Mouse (Mus musculus): ENCODE measurements around the gene Fam206a.

The Fam206a gene

DNA sequence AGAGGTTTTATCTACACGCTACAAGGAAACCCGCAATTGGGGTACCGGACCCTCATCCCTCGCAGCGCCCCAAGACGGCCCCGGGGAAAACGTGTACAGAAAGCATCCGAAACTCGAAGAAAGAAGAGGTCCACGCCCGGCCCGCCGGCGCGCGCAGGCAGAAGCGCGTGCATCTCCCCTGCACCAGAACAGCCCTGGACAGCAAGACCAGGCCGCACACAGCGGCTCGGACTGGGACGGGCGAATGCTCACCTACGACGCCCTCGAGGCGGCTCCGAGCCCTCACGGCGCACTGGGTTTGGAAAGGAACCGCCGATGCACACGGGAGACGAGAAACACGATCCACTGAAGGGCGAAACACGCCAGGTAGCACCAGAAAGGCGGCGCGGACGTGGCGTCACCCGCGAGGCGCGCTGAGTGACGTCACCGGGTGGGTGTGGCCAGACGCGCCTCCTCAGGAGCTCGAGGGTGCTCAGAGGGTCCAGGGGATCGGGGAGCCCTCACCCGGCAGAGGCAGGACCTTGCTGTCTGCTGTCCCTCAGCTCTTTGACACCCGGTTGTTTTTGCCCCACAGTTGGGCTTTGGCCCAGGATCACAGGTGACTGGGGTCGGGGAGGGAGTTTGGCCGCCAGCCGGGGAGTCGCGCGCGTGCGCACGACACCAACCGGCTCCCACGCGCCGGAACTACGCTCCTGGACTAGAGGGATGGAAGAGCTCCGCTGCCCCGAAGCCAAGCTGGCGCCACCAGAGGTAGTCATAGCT lies at the start of gene Fam206a, which contains the start of gene Elp1:
Gene Fam206a, plus strand, starts transcription at position 439 of the 762 bp plus-strand sequence.
Gene Elp1, minus strand, starts transcription at position 425 of the 762 bp plus-strand sequence.
- DNase-seq (ENCODE audit: low read depth, low spot score) = peak; percentile 92

DNA sequence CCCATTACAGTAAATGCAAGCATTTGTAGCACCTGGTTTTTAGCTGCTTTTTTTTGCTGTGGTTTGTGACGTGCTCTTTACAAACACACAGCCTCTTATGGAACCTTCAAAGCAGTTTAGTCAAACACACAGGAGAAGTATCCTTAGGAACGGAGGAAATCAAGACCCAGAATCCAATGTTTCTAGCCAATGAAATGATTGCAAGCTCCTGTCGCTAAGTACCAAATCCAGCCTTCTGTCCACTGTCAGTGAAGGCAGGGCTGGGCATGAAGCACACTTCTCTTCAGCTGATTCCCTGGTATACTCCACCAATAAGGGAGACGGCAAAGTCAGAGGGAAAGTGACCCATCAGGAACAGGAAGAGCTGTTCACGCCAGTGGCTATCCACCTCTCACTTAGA lies 46.1 kb upstream of the Fam206a start:
- DNase-seq (ENCODE audit: low read depth, low spot score) = no peak

DNA sequence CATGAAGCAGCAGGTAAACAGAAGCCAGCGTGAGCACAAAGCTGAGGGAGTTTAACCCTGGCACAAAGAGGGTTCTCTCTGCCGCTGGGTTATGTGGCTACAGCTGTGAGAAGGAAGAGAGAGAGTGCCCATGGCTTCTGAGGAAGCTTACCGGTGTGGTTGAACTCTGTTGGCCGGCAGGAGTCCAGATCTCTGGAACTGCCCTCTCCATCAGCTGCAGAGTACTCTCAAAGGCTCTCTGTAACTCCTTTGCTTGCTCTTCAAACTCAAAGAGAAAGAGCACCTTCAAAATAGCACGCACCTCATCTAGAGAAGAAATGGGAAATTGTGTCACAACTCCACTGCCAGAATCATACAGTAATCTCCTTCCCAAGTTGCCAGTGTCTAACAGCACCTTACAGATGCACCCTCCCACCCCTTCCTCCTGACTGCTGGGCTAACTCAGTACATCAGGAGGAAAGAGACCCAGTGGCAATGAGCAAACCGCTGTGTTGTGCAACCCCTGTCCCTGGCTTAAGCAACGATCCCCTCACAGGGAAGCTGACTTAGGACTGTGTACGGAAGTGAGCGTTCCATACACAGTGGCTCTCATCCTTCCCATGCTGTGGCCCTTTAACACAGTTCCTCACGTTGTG lies 45.1 kb upstream of the Fam206a start:
- no peak for DNase-seq (ENCODE audit: low read depth, low spot score)

DNA sequence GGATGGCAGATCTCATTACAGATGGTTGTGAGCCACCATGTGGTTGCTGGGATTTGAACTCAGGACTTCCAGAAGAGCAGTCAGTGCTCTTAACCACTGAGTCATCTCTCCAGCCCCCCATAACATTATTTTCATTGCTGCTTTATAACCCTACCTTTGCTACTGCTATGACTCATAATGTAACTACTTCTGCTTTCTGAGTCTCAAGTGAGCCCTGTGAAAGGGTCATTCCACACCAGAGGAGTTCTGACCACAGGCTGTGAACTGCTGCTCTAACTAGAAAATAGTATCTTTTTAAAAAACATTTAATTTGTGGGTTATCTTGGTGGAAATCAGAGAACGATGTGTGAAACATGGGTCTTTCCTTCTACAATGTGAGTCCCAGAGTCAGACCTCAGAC lies 44.5 kb upstream of the Fam206a start:
- no peak for DNase-seq (ENCODE audit: low read depth, low spot score)

DNA sequence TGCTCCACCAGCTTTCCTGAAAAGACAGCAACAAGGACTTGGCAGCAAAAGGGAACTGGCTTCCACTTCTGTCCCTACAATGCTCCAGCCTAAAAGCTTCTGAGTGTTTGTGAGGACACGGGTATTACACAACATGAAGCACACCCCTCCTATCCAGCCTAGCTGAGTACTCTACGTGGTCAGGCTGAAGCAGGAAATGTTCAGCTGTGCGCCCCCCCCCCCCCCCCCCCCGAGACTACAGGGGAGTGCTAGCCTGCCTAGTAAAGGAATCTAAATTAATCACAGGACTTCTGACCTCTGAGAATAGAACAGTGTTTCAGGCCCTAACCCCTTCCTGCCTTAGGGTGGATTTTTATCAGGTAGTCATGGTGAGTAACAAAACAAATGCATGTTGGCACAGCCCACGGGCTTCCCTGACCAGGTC lies 34.3 kb upstream of the Fam206a start:
- DNase-seq (ENCODE audit: low read depth, low spot score) = no peak

DNA sequence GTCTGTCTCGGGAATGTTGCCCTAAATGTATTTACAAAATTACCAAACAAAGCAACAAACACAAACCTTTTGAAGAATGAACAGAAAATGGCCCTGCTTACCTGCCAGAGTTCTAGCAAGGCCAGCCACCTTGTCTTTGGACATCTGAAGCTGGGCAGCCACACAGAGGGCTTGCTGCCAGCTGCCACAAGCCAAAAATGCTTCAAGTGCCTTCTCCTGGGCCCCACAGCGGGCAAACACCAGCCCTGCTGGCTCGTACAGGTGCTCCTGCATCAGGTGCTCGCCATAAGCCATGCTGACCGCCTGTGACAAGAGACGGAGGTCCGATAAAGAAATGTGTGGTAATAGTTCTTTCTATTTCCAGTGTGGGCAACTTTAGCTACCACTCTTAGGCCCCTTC lies 33.2 kb upstream of the Fam206a start:
- no peak for DNase-seq (ENCODE audit: low read depth, low spot score)

DNA sequence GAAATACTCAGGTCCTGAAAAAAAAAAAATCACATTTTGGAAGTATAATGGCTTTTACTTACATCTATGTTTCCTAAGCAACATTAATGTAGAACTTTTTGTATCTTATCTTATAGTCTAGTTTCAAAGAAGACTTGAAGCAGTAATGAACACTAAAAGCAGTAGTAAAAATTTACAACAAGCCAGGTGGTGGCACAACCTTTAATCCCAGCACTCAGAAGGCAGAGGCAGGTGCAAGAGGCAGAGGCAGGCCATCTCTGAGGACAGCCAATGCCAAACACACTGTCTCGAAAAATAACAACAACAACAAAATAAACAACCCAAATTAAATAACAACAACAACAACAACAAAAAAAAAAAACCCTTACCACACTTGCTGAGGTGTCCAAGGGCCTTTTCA lies 31.1 kb upstream of the Fam206a start:
- no peak for DNase-seq (ENCODE audit: low read depth, low spot score)

DNA sequence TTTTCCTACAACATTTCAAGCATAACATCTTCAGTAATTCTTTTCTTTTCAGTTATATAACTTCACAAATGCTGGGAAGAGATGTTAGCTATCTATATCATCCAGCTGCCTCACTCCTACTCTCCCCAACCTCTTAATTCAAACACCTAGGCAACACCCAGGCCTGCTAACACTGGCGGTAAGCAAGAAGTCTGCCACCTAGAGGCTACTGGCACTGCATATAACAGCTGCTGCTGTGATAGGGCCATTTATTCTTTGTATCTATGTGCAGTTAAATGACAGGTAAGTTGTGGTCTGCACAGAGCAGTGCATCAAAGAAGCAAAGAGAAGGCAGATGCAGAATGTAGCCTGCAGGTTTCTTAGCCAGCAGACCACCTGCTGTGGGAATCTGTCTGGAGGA lies 10.8 kb upstream of the Fam206a start:
- DNase-seq (ENCODE audit: low read depth, low spot score) = no peak

DNA sequence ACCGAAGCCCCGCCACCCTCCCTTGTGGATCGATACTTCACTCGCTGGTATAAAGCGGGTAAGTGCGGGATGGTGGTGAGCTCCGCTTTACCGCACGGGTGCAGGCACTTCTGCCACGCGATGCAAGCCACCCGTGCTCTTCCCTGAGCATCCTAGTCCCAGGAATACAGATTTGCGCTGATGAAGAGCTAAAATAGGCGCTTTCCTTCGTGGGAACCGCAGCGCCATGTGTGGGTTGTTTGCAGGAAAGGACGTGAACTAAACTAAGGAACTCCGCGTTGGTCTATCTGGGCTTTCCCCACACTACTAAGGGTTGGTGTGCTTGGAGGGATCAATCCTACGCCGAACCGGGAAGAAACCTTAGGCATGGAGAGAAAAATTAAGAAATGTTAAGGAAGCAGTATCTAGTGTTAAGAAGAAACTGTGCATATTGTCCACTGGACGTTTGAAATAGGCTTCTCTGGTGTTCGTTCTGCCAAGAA lies 565 bp downstream of the Fam206a start:
- DNase-seq (ENCODE audit: low read depth, low spot score) = no peak

DNA sequence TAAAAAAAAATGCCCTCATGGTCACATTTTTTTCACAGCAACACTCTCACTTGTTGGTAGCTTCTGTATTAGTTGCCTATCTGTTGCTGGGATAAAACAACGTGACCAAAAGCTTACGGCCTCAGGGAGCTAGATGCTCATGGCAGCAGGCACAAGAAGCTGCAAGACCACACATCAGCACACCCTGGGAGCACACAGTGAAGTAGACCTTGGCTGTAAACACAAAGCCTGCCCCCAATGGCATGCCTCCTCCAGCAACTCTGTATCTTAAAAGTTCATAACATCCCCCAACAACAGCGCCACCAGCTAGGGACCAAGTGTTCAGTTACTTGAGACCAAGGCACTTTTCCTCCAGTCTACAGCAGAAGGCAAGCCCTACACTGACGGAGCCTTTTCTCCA lies 6.9 kb downstream of the Fam206a start:
- DNase-seq (ENCODE audit: low read depth, low spot score) = no peak

DNA sequence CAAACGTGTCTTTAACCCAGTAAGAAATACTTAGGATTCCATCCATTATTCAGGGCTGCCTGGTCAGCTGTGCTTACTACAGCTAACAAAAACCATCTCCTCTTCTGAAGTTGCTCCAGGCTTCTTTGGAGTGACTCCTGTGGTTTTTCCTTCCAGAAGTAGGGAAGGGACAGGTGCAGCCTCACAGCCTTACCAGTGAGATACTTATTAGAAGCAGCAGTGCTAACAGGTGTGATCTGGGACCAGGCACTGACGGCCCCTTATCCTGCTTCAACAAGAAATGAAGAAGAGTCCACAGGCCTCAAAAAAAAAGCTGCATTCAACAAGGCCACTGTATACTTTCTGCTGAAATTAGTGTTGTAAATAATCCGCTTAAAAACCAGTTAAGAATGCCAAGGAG lies 9.5 kb downstream of the Fam206a start:
- DNase-seq (ENCODE audit: low read depth, low spot score) = no peak

DNA sequence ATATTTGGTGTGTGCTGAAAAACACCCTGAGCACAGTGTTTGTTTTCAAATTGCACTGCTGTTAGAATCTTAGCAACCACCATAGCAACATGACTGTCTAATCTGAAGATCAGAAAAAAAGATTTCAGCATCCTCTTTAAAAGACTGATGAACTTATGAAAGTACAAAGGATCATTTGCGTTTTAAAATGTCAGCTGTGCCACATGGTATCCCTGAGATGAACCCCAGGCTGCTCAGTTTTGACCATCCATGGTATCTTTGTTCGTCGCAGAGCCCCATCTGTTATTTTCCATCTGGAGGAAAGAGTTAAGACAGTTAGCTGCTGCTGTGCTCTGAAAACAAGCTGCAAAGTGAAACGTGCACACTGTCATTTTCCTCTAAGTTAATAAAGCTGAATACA lies 10.0 kb downstream of the Fam206a start:
- DNase-seq (ENCODE audit: low read depth, low spot score) = no peak

DNA sequence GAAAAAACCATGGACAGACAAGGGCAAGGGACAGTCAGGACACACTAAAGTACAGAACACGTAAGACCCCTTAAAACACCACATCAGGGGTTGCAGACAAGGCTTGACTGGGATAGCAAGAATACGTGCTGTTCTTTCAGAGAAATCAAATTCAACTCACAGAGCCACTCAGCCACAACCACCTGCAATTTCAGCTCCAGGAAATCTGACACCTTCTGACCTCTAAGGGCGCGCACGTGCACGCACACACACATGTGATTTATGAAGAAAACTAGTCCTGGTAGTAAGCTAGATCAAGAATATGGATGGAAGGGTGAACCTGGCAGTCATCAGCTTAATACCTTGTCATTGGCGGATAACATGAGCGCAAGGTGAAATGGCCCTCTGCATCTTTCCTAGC lies 13.0 kb downstream of the Fam206a start:
- peak; percentile 55 for DNase-seq (ENCODE audit: low read depth, low spot score)

DNA sequence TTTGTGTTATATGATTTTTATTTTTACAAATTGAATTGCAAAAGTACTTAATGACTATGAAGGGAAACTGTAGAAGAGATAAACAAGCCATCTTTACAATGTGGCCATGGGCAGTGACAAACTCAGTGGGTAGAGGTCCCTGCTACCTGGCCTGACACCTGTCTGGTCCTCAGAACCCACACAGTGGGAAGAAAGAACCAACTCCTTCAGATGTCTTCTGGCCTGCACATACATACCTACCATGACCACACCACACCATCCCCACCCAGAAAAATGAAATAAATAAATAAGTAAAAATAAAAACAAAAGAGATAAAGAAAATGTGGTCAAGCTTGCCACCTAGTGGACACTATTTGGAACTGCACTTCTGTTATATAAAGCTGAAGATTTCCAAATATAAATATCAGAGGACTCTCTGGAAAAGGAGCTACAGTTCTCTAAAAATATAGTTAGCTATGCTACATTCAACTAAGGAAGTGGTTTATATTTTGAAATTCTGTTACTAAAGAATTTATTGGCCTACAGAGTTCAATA lies 17.9 kb downstream of the Fam206a start:
- no peak for DNase-seq (ENCODE audit: low read depth, low spot score)

DNA sequence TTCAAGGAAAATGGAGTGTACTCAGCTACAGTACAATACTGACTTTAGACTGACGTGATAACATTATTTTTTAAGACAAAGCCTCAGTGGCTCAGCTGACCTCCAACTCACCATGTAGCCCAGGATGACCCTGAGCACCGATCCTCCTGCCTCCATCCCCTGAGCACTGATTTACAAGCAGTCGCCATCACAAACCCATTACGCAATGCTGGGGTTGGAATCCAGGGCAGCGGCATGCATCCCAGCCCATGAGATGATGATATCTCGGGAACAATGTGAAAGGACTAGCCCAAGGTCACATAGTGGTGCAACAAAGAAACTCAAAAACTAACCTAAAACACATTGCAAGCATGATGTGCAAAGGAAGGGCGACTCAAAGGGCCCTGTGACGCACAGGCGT lies 22.1 kb downstream of the Fam206a start:
- DNase-seq (ENCODE audit: low read depth, low spot score) = no peak

DNA sequence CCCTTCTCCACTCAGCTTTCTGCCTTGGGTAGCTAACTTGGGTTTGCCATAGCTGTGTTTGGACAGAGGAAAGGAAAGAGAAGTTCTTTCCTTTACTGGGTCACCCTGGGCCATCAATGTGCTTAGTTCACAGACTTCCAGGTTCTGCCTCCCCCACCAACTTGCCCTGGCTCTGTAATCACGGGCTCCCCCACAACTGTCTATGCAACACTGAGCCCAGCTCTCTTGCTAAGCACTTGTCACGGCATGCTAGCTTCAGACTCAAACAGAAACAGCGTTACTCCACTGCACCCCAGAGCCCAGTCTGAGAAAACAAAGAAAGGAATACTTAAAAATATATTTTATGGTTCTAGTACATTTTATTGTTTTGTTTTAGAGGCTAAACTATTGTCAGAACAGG lies 26.8 kb downstream of the Fam206a start:
- DNase-seq (ENCODE audit: low read depth, low spot score) = no peak

DNA sequence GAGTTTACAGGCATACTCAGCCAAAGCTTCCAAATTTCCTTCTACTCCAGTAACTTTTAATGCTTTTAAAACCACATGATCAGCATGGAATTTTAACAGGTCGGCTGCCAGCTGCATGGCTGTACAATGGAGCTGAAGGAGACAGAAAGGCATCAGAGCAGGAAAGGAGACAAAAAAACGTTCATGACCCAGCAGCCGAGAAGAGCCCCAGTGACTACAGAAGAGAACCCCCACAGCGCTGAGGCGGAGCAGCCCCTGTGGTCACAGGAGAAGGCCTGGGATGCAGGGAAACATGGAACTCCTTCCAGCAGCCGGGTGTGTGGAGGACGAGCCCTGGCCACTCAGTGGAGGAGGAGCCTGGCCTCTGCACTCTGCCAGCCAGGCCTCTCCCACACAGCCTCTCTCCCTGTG lies 27.4 kb downstream of the Fam206a start:
- DNase-seq (ENCODE audit: low read depth, low spot score) = no peak

DNA sequence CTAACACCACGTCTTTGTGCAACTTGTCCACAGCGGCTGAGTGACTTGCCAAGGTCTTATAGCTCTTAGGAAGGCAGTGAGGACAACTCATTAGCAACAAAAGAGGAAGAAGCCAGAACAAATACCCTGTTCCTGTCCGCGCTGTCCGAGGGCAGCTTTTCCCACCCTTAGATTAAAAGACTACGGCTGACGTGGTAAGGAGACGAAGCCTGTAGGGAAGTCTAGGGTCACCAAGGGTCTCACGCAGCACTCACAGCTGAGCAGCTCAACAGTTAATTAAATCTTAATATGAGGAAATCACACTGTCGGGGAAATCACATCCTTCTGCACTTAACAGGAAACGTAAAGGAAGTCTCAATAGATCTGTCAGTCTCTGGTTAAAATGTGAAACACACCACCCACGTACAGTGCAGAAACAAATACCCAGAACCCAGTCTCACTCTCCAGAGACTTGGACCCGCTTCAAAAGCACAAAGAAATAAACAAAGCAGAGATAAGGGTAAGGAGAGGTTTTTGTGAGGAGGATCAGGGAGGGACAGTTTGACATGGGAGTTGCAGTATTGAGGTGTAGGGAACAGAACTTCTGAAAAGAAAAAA lies 29.0 kb downstream of the Fam206a start:
- DNase-seq (ENCODE audit: low read depth, low spot score) = no peak

DNA sequence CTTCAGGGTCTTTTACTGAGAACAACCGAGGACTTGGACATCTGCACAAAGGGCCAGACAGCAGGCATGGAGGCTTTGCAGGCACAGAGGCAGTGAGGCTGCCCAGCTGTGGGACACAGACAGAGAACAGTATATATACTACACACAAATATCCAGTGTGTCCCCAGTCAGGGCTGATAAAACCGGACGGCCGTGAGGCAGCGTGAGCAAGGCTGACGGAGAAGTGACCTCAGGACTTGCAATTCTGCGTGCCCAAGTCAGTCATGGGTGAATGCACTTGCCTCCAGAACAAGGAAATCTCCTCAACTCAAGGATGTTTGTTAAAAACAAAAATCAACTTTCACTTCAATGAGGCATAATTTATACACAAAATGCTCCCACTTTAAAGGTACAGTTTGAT lies 29.9 kb downstream of the Fam206a start:
- no peak for DNase-seq (ENCODE audit: low read depth, low spot score)

DNA sequence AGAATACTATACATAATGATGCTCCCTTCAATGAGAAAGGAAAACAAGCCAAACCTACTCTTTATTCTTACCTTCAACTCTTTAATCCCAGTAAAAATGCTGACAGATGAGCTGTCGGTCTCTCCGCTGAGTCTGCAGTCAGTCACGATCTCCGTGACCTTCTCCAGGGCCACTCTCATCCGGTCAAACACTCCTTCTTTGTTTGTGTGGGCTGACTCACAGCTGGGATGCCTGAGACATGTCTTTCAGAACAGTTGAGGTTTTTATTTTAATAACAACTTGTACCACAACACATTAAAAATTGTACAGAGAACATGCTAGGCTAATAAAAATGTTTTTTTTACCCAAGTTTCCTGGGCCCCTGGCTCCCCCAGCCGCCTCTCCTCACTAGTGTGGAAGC lies 35.5 kb downstream of the Fam206a start:
- DNase-seq (ENCODE audit: low read depth, low spot score) = no peak

DNA sequence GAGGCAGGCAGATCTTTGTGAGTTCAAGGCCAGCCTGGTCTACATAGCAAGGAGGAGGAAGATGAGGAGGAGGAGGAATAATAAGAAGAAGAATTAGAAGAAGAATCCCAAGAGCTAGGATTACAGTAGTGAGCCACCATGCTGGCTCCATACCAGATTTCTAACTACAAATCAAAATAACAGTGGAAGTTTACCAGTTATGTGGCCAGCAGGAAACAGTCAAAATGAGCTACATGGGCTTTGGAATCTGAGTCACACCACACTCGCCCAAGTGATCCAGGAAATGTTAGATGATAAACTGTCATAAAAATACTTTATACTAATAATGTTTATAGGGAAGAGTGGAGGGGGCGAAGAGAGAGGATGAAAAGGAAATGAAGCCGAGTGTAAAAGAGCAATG lies 38.2 kb downstream of the Fam206a start:
- DNase-seq (ENCODE audit: low read depth, low spot score) = no peak

DNA sequence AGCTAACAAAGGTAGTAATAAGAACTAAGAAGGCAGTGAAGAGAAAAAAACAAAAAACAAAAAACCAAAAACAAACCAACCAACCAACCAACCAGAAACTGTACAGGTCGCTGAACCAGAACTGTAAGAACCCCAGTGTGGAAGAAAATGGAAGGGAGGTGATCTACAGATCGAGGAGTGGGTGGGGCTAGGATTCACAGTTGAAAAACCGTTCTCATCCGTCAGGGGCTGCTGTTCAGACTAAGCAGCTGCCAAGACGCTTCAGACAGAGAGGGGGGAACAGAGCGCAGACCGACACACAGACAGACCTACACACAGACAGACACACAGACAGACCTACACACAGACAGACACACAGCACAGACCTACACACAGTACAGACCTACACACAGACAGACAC lies 40.4 kb downstream of the Fam206a start:
- DNase-seq (ENCODE audit: low read depth, low spot score) = no peak

DNA sequence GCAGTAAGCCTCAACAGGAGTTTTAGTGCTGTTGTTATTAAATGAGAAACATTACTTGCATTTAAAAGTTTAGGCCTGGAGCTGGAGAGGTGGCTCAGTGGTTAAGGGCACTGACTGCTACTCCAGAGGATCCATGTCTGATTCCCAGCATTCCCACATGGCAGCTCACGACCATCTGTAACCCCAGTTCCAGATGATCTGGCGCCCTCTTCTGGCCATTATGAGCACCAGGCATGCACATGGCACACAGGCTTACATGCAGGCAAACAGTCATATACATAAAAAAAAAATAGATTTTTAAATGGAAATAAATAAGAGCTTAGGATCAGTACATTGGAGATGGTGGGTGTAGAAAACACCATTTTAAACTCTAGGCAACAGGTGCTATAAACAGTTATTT lies 41.8 kb downstream of the Fam206a start:
- no peak for DNase-seq (ENCODE audit: low read depth, low spot score)
